Comparison of ENCODE assay signal across 8 mouse cellular contexts in the genomic region with DNA sequence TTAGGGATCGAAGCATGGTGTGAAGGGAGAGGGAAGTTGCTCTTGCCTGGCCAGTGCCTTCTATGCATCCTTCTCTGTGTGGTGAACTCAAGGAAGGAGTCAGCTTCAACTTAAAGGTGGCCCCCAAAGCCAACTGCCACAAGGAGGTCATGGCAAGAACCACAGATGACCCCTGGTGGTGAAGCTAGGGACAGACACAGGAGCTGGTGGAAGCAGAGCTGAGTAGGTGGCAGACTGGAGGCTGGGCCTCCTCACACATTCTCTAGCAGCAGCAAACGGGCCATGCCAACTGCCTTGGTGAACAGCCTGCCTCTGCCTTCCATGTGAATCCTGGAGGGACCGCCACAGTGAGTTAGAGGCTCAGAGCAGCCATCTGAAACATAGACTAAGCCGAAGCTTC. TPM values are rescaled to one million over a fixed set of nuclear protein-coding genes. Genes with fewer than 3 reads are reported as not detected.
DNase-seq lines count a peak whose midpoint lies in the region; TF ChIP-seq lines count a peak whose summit lies in the region.

No protein-coding gene starts in this region.

- TF ChIP-seq CTCF in testis, adult 2 months (IDR thresholded peaks at IDR 0.05; ENCODE audit: control insufficient read depth, insufficient read depth, insufficient replicate concordance, low read depth, low read length) = peak; percentile 39; the same call in 1 of the 2 replicates

- no peaks in the 10 kb centered on the region for H3K27me3 ChIP-seq in myocyte (ENCODE audit: control insufficient read depth, insufficient read depth, insufficient read length)
- H3K27me3 ChIP-seq in testis, adult 2 months (ENCODE audit: control insufficient read depth, insufficient read depth, low read length) = no peaks in the 10 kb centered on the region

- H3K4me3 ChIP-seq in myocyte = no peak overlapping the region
- H3K4me3 ChIP-seq in testis, adult 2 months (ENCODE audit: control insufficient read depth, low read depth, low read length) = no peak overlapping the region

- peaks cover 3% of the 10 kb centered on the region for H3K4me1 ChIP-seq in testis, adult 2 months (ENCODE audit: control insufficient read depth, insufficient read depth, low read length)

- H3K27ac ChIP-seq in testis, adult 2 months (ENCODE audit: control insufficient read depth, insufficient read depth, low read depth, low read length) = no peak overlapping the region

- intact Hi-C loops in heart, postnatal 25 days (cut with DNase I) = loop anchor here (1.0 kb wide), 1 partner anchor 112 kb away; no protein-coding TSS in a partner anchor

- peak; percentile 97 for DNase-seq in heart, adult 11 months
- no peak for DNase-seq in heart, postnatal 25 days (ENCODE audit: low spot score)
- DNase-seq in ZHBTc4 (ENCODE audit: low read depth, low spot score) = peak; percentile 81
- peak; percentile 79 for DNase-seq in embryo, embryonic 10 days (ENCODE audit: low spot score)
- DNase-seq in heart, postnatal 4 days = peak; percentile 82
- peak; percentile 22 to 54 for DNase-seq in layer of hippocampus, postnatal 25 days (ENCODE audit: extremely low spot score in 1 of 2, low spot score in 1 of 2)

- no peaks in the 10 kb centered on the region for H3K79me2 ChIP-seq in myocyte (ENCODE audit: control insufficient read depth, insufficient read depth)

- TF ChIP-seq POLR2A in myocyte (IDR thresholded peaks at IDR 0.05; ENCODE audit: insufficient read length, low read depth) = no peak
- no peak for TF ChIP-seq POLR2A in testis, adult 2 months (IDR thresholded peaks at IDR 0.05; ENCODE audit: control insufficient read depth, low read depth, low read length)

- H3K4me2 ChIP-seq in myocyte (ENCODE audit: low read depth) = no peak overlapping the region

- H3ac ChIP-seq in myocyte (ENCODE audit: control insufficient read depth, insufficient read length) = no peak overlapping the region

- H3K36me3 ChIP-seq in myocyte (ENCODE audit: control insufficient read depth, insufficient read depth) = peaks cover 7% of the 10 kb centered on the region
- no peaks in the 10 kb centered on the region for H3K36me3 ChIP-seq in testis, adult 2 months (ENCODE audit: control insufficient read depth, insufficient read depth, low read length)

TF ChIP-seq in myocyte, 11 proteins besides CTCF, POLR2A, EP300 and RAD21:
- TF ChIP-seq MAX (IDR thresholded peaks at IDR 0.05; ENCODE audit: low read depth) = no peak
- TF ChIP-seq TCF12 (IDR thresholded peaks at IDR 0.05; ENCODE audit: insufficient read depth, poor library complexity, severe bottlenecking) = no peak
- peak; percentile 12 for TF ChIP-seq POLR2AphosphoS2 (IDR thresholded peaks at IDR 0.05; ENCODE audit: insufficient read length, low read depth)
- no peak for TF ChIP-seq MYOG (IDR thresholded peaks at IDR 0.05; ENCODE audit: control insufficient read depth in 1 of 3, insufficient read depth in 1 of 3, insufficient read length in 2 of 3, low read depth in 2 of 3)

RNA-seq across cellular contexts. Expression of gene Afap1l2, which starts 23.6 kb away (rescaled TPM):
- 1 to 10 TPM; 5.0 to 5.7 TPM for total RNA-seq in heart, postnatal 25 days (2021)
- 10 to 100 TPM; 10.1 to 11.9 TPM for total RNA-seq in heart, postnatal 4 days (2021)
- total RNA-seq in layer of hippocampus, postnatal 25 days (2021) = 10 to 100 TPM; 12.6 to 13.7 TPM
- polyA plus RNA-seq in myocyte (2012; fragmentation: generic; extraction: Trizol) = 15.2 TPM
- 0.51 and 0.87 TPM in 2 replicates for polyA plus RNA-seq in testis, adult 2 months (2012; rRNA removed)
